Mouse (Mus musculus) left cerebral cortex, postnatal 10 days (tissue): ENCODE measurements around the gene Nfil3. TPM values are rescaled to one million over a fixed set of nuclear protein-coding genes. Genes with fewer than 3 reads are reported as not detected.

Experiments
- DNase-seq, 2 experiments: peaks; one replicate each; pipeline ENCODE4 v3.0.0; 2021 to 2022; ENCODE audit warnings: low spot score in 2 of 2, mixed read lengths in 1 of 2; ENCODE audit errors: extremely low spot score in 1 of 2
- intact Hi-C: fragments of 180-260 bp; cut with DNase I; formaldehyde crosslinking; loops from one replicate; pipeline ENCODE4 v1.15.1; 2025
- total RNA-seq, 2 experiments: library from RNA; stranded (reverse); gene quantifications; 2 replicates each; pipeline ENCODE4 v1.2.3; 2021

Gene Nfil3
- total RNA-seq, 2 experiments from 2014 or later, result 11.4 to 12.1 TPM

DNA sequence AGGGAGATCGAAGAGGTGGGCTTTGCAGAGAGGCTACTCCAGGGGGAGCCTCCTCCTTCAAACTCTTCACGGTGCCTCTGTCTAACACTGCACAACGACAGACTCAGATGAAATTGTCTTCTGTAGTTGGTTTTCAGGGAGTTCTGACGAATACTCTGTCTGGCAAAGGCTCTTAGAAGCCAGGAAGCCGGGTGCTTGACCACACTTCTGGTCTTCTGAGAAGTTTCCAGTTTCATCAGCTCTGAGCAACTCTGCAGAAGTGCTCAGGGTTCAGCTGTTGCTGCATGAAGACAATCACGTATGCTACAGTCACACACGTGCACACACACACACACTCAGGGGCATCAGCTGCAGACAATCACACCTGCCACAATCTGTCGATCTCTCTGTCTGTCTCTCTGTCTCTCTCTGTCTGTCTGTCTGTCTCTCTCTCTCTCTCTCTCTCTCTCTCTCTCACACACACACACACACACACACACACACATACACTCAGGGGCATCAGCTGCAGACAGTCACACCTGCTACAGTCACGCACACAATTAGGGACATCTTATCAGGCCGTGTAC, 5.4 kb upstream of the Nfil3 start:
- DNase-seq, result no peak
- intact Hi-C loops, result loop anchor here (10.0 kb wide), 1 partner anchor 109 kb away; no protein-coding TSS in a partner anchor

DNA sequence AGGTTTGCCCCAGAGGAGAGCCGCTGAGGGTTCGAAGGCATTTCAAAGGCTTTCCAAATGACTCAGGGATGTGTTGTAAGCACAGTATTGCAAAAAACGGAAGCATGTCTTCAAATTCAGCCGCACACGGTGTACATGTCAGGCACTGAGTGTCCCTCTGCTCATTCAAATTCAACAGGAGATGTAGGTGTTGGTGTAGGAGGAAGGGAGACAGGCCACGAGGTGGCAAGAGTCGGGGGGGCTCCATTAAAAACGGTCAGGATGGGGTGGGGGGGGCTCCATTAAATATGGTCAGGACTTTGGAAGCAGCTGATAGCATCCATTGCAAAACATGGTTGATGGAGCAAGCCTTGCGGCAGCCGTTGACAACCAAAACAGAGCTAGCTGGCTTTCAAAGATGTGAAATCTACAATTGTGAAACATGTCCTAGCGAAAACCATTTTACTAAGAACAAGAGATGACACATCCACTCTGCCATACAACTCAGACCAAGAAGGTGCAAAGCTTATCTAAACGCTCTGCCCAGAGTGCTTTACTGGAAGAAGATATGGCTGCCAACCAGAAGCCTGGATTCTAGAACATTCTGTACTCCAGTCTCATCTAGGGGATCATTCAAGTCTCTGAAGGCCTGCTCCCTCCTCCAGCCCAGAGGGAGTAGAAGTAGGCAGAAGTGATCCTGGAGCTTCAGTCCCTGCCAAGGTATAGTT, 4.8 kb upstream of the Nfil3 start:
- intact Hi-C loops, result loop anchor here (10.0 kb wide), 1 partner anchor 109 kb away; no protein-coding TSS in a partner anchor

DNA sequence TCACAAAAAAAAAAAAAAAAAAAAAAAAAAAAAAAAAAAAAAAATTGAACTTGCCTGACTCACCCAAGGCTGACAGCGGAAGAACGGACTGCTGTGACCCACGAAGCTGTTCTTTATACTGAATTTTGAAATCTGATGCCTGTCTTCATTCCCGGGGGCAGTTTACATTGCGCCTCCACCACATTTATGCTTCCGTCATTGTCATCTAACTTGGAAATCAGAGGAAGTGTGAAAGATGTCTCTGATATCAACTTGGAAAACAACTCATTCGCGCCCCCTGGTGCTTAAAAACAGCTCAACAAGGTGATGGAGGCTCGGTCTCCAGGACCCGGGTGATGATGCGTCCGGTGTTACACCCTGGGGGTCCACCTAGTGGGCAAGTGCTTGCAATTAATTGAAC, 1.8 kb upstream of the Nfil3 start:
- intact Hi-C loops, result loop anchor here (1.0 to 10.0 kb wide), 4 partner anchors 55 to 324 kb away; partner anchors contain the start of gene Auh
- DNase-seq, result peak; percentile 85 to 87

More for the DNA sequence above, 4.8 kb upstream of the Nfil3 start:
- DNase-seq, result no peak

DNA sequence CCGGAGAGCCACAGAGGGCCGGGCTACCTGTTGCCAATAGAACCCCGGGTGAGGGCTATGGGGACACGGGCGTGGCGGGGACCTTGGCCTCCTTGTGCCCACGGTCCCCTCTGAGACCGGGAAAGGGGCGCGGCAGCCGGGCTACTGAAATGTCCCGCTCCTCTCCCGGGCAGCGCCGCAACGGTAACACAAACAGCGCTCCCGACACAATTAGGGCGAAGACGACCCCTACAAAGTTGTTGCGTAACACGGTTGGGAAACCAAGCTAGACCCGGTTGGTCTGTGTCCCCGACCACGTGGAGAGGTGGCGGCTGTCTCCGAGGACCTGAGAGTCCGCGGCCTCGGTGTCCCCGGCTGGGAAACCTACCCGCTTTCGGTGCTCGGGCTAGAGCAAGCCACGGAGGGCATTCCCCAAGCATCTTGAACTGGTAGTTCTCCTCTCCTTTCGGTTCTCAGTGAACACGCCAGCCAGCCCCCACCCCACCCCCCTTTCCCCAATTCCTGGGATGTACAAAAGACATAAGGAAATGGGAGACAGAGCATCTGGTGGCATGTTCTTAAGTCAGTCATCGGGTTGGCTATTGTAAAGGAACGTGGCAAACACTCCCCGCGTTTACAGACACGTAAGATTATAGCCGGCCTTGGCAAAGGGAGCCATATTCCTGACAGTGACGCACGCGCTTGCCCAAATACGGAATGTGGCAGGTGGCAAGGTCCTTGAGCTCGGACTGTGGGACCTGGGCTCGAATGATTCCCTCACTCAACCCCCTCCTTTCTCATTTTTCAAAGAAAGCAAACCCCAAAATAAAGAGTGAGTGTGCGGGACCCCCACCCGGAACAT, 788 bp upstream of the Nfil3 start:
- intact Hi-C loops, result loop anchor here (2.0 to 10.0 kb wide), 3 partner anchors 54 to 269 kb away; partner anchors contain the start of gene Auh

DNA sequence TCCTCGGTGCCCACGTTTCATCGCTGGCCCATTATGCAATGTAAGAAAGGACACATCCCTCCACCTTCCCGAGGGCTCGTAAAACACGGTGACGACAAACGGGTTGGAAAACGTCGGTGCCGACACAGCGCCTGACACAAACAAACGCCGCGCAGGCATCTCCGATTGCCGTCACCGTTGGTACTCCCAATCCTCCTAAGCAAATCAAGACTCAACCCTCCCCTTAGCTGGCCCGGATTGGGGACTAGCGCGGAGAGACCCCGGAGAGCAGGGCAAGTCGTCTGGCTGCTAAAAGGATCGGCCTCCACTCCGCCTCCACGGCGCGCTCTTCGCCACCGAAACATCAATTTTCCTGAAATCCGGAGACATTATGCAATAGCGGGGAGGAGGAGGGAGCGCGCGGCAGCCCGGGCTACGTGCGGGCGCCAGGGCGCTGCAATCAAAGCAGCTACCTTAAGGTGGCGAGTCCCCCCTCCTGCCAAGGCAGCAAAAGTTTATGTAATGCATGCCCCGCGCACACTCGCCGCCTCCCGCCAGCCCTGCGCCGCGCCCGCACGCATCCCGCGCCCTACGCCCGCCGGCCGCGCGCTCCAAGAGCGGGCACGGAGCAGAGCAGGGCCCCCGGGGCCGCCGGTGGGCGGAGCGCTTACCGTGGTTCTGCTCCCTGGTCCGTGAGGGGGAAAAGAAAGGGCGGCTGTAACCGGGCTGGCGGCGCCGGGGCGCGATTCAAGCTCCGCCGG, 492 bp downstream of the Nfil3 start:
- peak; percentile 65 to 81 for DNase-seq
- intact Hi-C loops, result loop anchor here (5.0 to 10.0 kb wide), 2 partner anchors 53 to 114 kb away; partner anchors contain the start of gene Auh

More for the DNA sequence above, 788 bp upstream of the Nfil3 start:
- peak; percentile 34 to 58 for DNase-seq

DNA sequence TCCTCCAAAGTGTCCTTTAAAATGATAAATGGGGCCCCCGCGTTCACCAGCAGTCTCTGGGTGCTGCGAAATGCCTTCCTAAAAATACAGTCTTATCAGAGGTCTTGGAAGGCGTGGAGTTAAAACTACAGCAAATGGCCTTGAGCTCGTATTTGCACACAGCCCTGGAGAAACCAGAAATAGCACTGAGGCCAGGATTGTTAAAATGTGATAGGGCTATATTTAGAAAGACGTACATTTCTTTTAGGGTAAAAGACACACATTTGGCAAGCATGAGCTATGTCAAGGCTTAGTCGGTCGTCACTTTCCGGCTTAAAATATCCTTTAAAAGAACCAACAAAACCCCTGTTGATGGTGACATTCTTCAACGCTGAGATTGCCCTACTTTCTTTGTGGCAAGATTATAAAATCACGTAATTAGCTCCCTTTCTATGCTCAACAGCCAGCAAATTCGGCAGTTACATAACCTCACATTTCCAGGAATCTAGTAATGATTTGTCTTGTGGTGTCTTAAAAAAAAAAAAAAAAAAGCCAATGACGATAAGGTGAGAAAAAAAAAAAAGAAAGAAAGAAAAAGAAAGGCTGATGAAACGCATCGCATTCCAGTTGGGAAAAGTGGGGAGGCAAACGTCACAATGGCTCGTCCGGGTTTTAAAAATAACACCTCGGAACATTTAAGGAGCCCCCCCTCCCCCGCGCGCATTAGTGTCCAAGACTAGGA, 1.4 kb downstream of the Nfil3 start:
- intact Hi-C loops, result loop anchor here (5.0 to 10.0 kb wide), 4 partner anchors 52 to 157 kb away; partner anchors contain the start of gene Auh
- DNase-seq, result peak in 1 of 2 experiments; percentile 40

DNA sequence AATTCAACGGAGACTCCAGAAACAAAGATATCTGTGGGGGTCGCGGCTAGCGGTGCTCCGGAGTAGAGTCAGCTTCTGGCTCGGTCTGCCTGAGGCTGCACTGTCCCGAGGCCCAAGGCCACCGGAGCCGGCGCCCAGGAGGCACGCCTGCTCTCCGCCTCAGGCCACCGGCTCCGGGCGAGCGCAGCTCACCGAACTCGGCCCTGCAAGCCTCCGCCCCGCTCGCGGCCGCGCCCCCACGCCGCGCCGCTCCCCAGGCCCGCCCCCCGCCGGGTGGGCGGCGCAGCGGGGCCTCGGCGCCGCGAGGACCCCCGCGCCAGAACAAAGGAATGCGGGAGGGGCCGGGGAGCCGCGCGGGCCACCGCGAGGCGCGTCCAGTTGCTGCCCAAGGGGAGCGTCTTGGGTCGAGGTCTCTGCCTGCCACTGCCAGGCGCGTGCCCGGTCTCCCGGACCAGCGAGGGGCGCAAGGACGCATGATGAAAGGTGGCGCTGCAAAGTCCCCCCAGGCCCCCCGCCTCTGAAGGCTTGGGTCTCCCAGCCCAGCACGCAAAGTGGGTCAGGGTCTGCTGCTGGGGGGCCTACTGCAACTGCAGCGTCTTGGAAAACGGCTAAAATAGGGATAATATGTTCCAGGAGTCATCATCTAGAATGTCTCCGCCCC, 2.4 kb downstream of the Nfil3 start:
- DNase-seq, result peak in 1 of 2 experiments; percentile 63
- intact Hi-C loops, result loop anchor here (5.0 to 10.0 kb wide), 2 partner anchors 104 to 156 kb away; no protein-coding TSS in a partner anchor

DNA sequence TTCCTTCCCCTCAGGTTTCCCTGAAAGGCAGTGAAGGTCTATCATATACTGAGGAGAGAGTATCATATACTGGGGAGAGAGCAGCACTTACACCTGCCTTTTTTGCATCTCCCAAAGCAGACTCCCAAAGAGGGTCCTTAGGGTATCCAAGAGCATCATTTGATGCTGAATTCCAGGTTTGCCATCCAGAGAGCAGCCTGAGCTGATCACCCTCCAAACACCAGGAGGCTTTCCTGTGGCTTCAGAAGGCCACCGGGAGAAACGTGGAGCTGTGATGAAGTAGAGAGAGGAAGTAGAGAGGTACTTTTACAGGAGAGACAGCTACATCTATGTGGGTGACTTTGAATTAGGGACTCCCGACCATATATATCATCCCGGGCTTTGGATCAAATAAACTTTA, 3.1 kb downstream of the Nfil3 start:
- intact Hi-C loops, result loop anchor here (5.0 to 10.0 kb wide), 2 partner anchors 103 to 155 kb away; no protein-coding TSS in a partner anchor

DNA sequence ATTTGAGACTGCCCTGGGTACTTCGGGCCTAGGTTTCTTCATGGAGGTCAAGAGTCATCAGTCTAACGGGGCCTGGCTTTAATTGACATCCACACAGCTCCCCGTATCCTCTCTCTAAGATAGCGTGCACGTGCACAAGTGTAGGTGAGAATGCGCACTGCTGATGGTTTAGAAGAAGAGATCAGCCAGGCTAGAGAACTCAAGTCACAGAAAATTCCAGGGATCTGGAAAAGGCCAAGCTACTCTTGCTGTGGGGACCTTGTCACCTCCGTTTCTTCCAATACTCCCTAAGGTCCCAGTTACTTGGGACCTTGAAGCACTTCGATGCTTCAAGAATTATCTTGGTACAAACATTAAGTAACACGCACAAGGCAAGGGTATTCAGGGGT, 3.7 kb downstream of the Nfil3 start:
- no peak for DNase-seq
- intact Hi-C loops, result loop anchor here (5.0 to 10.0 kb wide), 2 partner anchors 102 to 155 kb away; no protein-coding TSS in a partner anchor

More for the DNA sequence above, 3.1 kb downstream of the Nfil3 start:
- no peak for DNase-seq

DNA sequence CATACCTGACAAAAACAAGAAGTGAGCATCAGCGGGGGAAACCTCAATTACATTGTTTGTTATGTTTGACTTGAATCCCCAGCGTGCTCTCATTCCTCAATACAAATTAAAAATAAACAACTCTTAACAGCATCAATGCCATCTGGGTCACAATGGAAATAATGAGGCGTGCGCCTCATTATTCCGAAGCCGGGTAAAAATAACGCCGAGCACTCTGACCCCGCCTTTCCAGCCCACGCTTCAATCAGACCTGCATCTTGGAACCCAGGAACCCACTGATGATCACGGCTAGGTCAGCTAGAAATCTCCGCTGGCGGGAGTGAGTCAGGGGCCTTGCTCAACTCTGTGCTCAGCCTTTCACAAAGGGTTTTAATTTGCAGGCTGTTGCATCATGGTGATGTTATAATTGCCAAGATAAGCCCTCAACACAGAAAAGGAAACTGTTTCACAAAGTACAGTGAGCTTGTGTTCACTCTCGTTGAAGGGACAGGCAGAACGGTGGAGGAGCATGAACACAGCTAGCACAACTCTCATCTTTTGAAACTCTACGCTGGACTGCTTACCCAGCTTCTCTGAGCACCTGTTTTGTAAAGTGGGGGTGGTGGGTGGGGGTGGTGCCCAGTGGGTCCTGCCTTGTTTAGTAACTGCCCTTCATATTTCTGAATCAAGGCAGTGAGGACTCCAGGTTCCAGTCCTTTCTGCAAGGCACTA, 4.2 kb downstream of the Nfil3 start:
- intact Hi-C loops, result loop anchor here (5.0 to 10.0 kb wide), 2 partner anchors 102 to 154 kb away; no protein-coding TSS in a partner anchor
- DNase-seq, result no peak

DNA sequence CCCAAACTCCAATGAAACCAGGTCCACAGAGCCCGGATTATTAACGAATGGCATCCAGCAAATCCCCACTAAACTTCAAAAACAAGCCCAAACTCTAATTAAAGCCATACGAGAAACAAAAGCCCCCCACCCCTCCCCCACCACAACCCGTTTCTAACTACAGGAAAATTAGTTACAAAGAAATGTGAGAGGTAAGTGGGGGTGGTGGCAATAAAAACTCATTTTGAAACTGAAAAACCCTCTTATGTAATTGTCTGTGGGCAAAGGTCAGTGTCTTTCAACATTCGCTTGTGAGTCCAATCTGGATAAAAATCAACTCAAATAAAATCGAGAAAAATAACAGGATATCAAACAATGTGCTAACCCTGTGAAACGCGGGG, 4.8 kb downstream of the Nfil3 start:
- no peak for DNase-seq
- intact Hi-C loops, result loop anchor here (5.0 to 10.0 kb wide), 2 partner anchors 101 to 154 kb away; no protein-coding TSS in a partner anchor

DNA sequence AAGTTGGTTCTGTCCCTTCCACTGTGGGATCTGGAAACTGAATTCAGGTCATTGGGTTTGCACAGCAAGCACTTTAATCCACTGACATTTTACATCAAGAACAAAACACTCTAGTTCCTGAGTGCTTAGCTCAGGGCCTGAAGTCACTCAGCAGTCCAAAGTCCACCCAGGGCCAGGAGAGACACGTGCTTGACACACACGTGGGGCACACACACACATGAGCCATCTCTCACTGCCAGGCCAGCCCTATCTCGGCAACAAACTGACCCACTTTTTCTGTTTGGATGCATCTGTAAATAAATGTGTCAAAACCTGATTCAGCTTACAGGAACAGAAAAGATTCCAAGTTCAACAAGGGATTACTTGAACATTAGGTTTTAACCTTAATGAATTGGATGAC, 6.2 kb downstream of the Nfil3 start:
- intact Hi-C loops, result loop anchor here (5.0 to 10.0 kb wide), 2 partner anchors 100 to 152 kb away; no protein-coding TSS in a partner anchor
- DNase-seq, result no peak

DNA sequence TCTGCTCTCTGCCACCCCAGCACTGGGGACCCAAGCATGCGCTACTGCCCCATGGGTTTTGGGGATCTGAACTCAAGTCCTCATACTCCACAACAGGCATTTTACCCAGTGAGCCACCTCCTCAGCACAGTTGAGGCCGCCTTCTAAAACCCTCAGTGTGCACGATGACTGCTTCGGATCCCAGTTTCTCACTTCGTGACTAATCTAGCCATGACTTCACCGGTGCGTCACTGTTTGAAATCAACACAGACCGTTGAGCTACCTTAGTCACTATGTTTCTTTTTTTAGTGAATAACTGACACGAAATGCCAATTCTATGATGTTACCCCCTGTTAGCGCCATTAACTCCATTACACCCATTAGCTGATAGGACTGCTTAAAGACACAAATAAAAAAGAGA, 7.4 kb downstream of the Nfil3 start:
- intact Hi-C loops, result loop anchor here (10.0 kb wide), 1 partner anchor 99 kb away; no protein-coding TSS in a partner anchor
- DNase-seq, result no peak

DNA sequence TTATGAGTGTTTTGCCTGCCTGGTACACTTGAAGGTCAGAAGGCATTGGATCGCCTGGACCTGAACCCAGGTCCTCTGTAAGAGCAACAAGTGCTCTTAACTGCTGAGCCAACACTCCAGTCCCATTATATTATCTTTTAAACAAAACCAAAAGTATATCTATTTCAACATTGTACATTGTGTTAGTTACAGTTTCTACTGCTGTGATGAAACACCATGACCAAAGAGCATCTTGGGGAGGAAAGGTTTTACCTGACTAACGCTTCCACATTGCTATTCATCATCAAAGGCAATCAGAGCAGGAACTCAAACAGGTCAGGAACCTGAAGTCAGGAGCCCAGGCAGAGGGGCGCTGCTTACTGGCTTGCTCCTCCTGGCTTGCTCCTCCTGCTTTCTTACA, 8.2 kb downstream of the Nfil3 start:
- intact Hi-C loops, result loop anchor here (10.0 kb wide), 1 partner anchor 98 kb away; no protein-coding TSS in a partner anchor
- no peak for DNase-seq

DNA sequence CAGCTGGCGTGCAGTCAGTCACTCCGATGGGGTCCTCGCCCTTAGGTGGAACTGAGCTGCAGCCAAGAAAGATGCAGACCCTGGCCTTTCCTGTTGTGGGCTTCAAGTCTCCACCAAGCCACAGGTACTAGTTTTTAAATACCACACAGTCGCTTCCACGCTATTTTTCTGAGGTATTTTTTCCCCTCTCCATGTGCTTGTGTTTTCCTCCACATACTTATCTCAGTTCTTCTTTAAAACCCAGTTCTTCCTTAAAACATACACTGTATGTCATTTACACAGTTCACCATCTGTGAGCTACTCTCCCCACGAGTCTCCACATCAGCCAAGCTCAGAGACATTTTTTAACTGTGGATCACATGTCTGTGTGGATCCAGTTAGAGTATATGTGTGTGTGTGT, 10.0 kb downstream of the Nfil3 start:
- intact Hi-C loops, result loop anchor here (10.0 kb wide), 1 partner anchor 96 kb away; no protein-coding TSS in a partner anchor

DNA sequence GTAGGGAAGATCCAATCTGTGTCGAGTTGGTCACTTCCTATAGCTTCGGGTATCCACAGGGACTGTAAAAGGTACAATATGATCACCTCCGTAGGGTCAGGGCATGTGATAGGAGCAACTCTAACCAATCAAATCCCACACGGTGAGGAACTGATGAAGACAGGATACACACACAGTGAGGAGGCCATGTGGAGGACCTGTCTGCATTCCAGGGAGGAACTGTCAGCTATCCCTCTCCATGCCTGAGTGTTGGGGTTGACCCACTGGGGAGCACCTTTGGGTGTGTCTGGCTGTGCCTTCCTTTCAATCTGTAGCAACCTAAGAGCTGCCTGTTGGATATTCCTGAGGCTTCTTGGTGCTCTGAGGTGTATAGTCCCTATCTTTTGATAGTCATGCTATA, 18.0 kb downstream of the Nfil3 start:
- intact Hi-C loops, result no loop called here

More for the DNA sequence above, 10.0 kb downstream of the Nfil3 start:
- no peak for DNase-seq

More for the DNA sequence above, 18.0 kb downstream of the Nfil3 start:
- no peak for DNase-seq
